Mouse (Mus musculus) limb, embryonic 14.5 days (tissue): Measurements from ENCODE around the gene Prr36. TPM values are rescaled to one million over a fixed set of nuclear protein-coding genes. Genes with fewer than 3 reads are reported as not detected.

ENCODE experiments used
- ATAC-seq: fragments of 200-750 bp; cut with Nextera tagmentation; 2 replicates; pipeline ENCODE4 v1.8.0; 2017; ENCODE audit warnings: low read depth, moderate number of reproducible peaks, moderate TSS enrichment; ENCODE audit not compliant: low FRiP score
- DNase-seq: peaks from one replicate; pipeline ENCODE4 v3.0.0-alpha.2; 2015; ENCODE audit warnings: low spot score
- H3K27ac ChIP-seq: fragments of 300-500 bp; sonication (generic); replicated peaks from 2 replicates; pipeline ENCODE4 v1.5.1; 2014; ENCODE audit warnings: low read depth, mild to moderate bottlenecking, low read length, moderate library complexity, mixed read lengths
- H3K27me3 ChIP-seq: fragments of 300-500 bp; sonication (generic); 2 replicates; pipeline ENCODE4 v1.6.1; 2014; ENCODE audit warnings: low read length, mixed read lengths; ENCODE audit not compliant: control insufficient read depth, insufficient read depth
- H3K36me3 ChIP-seq: fragments of 300-500 bp; sonication (generic); 2 replicates; pipeline ENCODE4 v1.6.1; 2014; ENCODE audit warnings: mild to moderate bottlenecking, low read length, moderate library complexity, mixed read lengths; ENCODE audit not compliant: control insufficient read depth, insufficient read depth
- H3K4me1 ChIP-seq: fragments of 300-500 bp; sonication (generic); 2 replicates; pipeline ENCODE4 v1.6.1; 2014; ENCODE audit warnings: antibody characterized with exemption, low read length, mixed read lengths; ENCODE audit not compliant: control insufficient read depth, insufficient read depth
- H3K4me2 ChIP-seq: fragments of 300-500 bp; sonication (generic); replicated peaks from 2 replicates; pipeline ENCODE4 v1.6.1; 2014; ENCODE audit warnings: low read depth, mild to moderate bottlenecking, low read length, moderate library complexity; ENCODE audit not compliant: severe bottlenecking
- H3K4me3 ChIP-seq: fragments of 300-500 bp; sonication (generic); replicated peaks from 2 replicates; pipeline ENCODE4 v1.5.1; 2014; ENCODE audit warnings: low read length
- H3K9ac ChIP-seq: fragments of 300-500 bp; sonication (generic); 2 replicates; pipeline ENCODE4 v1.6.1; 2014; ENCODE audit warnings: mild to moderate bottlenecking, low read depth, low read length, moderate library complexity; ENCODE audit not compliant: severe bottlenecking
- H3K9me3 ChIP-seq: fragments of 300-500 bp; sonication (generic); 2 replicates; pipeline ENCODE4 v1.6.1; 2016; ENCODE audit warnings: low read length; ENCODE audit not compliant: control insufficient read depth
- POLR2A ChIP-seq: fragments of 200-500 bp; IDR thresholded peaks from 2 replicates; pipeline ENCODE4 v1.8.0; 2012; ENCODE audit warnings: inconsistent platforms, mild to moderate bottlenecking, moderate library complexity, borderline replicate concordance; ENCODE audit not compliant: insufficient read depth, insufficient read length; ENCODE audit errors: extremely low read depth
- WGBS: fragments of 180-500 bp; shearing (Covaris S2); extraction: QIAGEN DNeasy Blood & Tissue Kit; methylation state at CpG from one replicate; pipeline ENCODE4 v1.1.7; 2014; 5-methylcytosine and 5-hydroxymethylcytosine counted together
- polyA plus RNA-seq, 2 experiments: library from polyadenylated mRNA; depleted of rRNA in 1 of 2; stranded (reverse) in 1 of 2; unstranded in 1 of 2; fragments of >200 nt; fragmentation: Nextera tagmentation in 1 of 2; extraction: Ambion mirVana in 1 of 2; gene quantifications; 2 replicates each; pipeline versions ENCODE4 v1.2.1 to v1.2.3; 2012 to 2014

Prr36 gene
- polyA plus RNA-seq, 2 experiments, result 1.0 to 1.5 TPM

GRCm38 (mm10) chr8:4165852-4166751 is 51.2 kb downstream of the Prr36 start, which contains the start of gene Evi5l:
Gene Evi5l (plus strand): TSS chr8:4166567.
- WGBS, result 1% methylated on average over 51 of the region's 51 CpGs

GRCm38 (mm10) chr8:4165176-4165851 is 51.9 kb downstream of the Prr36 start:
- 9% methylated on average over 13 of the region's 13 CpGs for WGBS

More at GRCm38 (mm10) chr8:4165852-4166751, 51.2 kb downstream of the Prr36 start, which contains the start of gene Evi5l:
- ATAC-seq (peak; percentile 98), DNase-seq (peak; percentile 100)
- peak within 1 kb of the TSS; percentile 22; the same call in 1 of the 2 replicates for H3K27ac ChIP-seq
- peak within 1 kb of the TSS; percentile 78 for H3K9ac ChIP-seq
- H3K36me3 ChIP-seq, result no peaks in the 10 kb centered on the region
- H3K9me3 ChIP-seq, result no peaks in the 10 kb centered on the region
- H3K4me1 ChIP-seq, result peaks cover 4% of the 10 kb centered on the region; the same call in 1 of the 2 replicates
- peak within 1 kb of the TSS; percentile 89 for H3K4me3 ChIP-seq
- H3K27me3 ChIP-seq, result no peaks in the 10 kb centered on the region
- peak within 1 kb of the TSS; percentile 80 for H3K4me2 ChIP-seq
- no peak for TF ChIP-seq POLR2A

GRCm38 (mm10) chr8:4162786-4163185 is 54.5 kb downstream of the Prr36 start:
- whole genome bisulfite sequencing, result 58% methylated on average over 4 of the region's 4 CpGs
- no peak for TF ChIP-seq POLR2A
- ATAC-seq, result no peak

More at GRCm38 (mm10) chr8:4165176-4165851, 51.9 kb downstream of the Prr36 start:
- Histone ChIP-seq H3K27ac (peak overlapping the region; percentile 22; the same call in 1 of the 2 replicates), H3K36me3 (no peaks in the 10 kb centered on the region), H3K4me1 (peaks cover 4% of the 10 kb centered on the region; the same call in 1 of the 2 replicates), H3K9me3 (no peaks in the 10 kb centered on the region), H3K4me3 (peak overlapping the region; percentile 89), H3K9ac (peak overlapping the region; percentile 53), H3K4me2 (peak overlapping the region; percentile 59), H3K27me3 (no peaks in the 10 kb centered on the region)
- ATAC-seq (no peak), DNase-seq (no peak)
- TF ChIP-seq POLR2A, result no peak

More at GRCm38 (mm10) chr8:4162786-4163185, 54.5 kb downstream of the Prr36 start:
- no peaks in the 10 kb centered on the region for H3K9me3 ChIP-seq
- no peak overlapping the region for H3K27ac ChIP-seq
- DNase-seq, result no peak
- H3K27me3 ChIP-seq, result no peaks in the 10 kb centered on the region
- no peak overlapping the region for H3K4me2 ChIP-seq
- H3K9ac ChIP-seq, result no peak overlapping the region
- H3K36me3 ChIP-seq, result no peaks in the 10 kb centered on the region
- H3K4me3 ChIP-seq, result no peak overlapping the region
- H3K4me1 ChIP-seq, result peaks cover 4% of the 10 kb centered on the region; the same call in 1 of the 2 replicates

Other genes starting within 250 kb of the Prr36 start
- 0.09 TPM in 1 of 2 replicates, not detected in the other for gene Cd209f, start 111.6 kb downstream of the Prr36 start, polyA plus RNA-seq (2012; rRNA removed)
- gene Cd209f, start 111.6 kb downstream of the Prr36 start, polyA plus RNA-seq (2014; fragmentation: Nextera tagmentation; extraction: Ambion mirVana), result not detected in 2 replicates
- not detected in 2 replicates for gene Cd209g, start 83.4 kb downstream of the Prr36 start, polyA plus RNA-seq (2012; rRNA removed)
- gene Cd209g, start 83.4 kb downstream of the Prr36 start, polyA plus RNA-seq (2014; fragmentation: Nextera tagmentation; extraction: Ambion mirVana), result not detected in 2 replicates
- gene Evi5l, start 50.9 kb downstream of the Prr36 start, polyA plus RNA-seq (2012; rRNA removed), result 35.9 and 44.4 TPM in 2 replicates
- gene Evi5l, start 50.9 kb downstream of the Prr36 start, polyA plus RNA-seq (2014; fragmentation: Nextera tagmentation; extraction: Ambion mirVana), result 24.6 and 29.7 TPM in 2 replicates
- gene Lrrc8e, start 9.4 kb upstream of the Prr36 start, polyA plus RNA-seq (2012; rRNA removed), result 0.30 and 0.36 TPM in 2 replicates
- gene Lrrc8e, start 9.4 kb upstream of the Prr36 start, polyA plus RNA-seq (2014; fragmentation: Nextera tagmentation; extraction: Ambion mirVana), result 0.37 and 0.40 TPM in 2 replicates
- gene Map2k7, start 21.3 kb upstream of the Prr36 start, polyA plus RNA-seq (2012; rRNA removed), result 65.3 and 68.3 TPM in 2 replicates
- 18.5 and 25.8 TPM in 2 replicates for gene Map2k7, start 21.3 kb upstream of the Prr36 start, polyA plus RNA-seq (2014; fragmentation: Nextera tagmentation; extraction: Ambion mirVana)
- gene Gm49320, start 21.4 kb upstream of the Prr36 start, polyA plus RNA-seq (2012; rRNA removed), result 8.5 and 10.2 TPM in 2 replicates
- 1.2 and 1.3 TPM in 2 replicates for gene Gm49320, start 21.4 kb upstream of the Prr36 start, polyA plus RNA-seq (2014; fragmentation: Nextera tagmentation; extraction: Ambion mirVana)
- gene Tgfbr3l, start 30.8 kb upstream of the Prr36 start, polyA plus RNA-seq (2012; rRNA removed), result 63.0 and 98.7 TPM in 2 replicates
- 4.6 and 5.3 TPM in 2 replicates for gene Tgfbr3l, start 30.8 kb upstream of the Prr36 start, polyA plus RNA-seq (2014; fragmentation: Nextera tagmentation; extraction: Ambion mirVana)
- 52.6 and 61.4 TPM in 2 replicates for gene Snapc2, start 35.6 kb upstream of the Prr36 start, polyA plus RNA-seq (2012; rRNA removed)
- 50.6 and 55.8 TPM in 2 replicates for gene Snapc2, start 35.6 kb upstream of the Prr36 start, polyA plus RNA-seq (2014; fragmentation: Nextera tagmentation; extraction: Ambion mirVana)
- 102 and 151 TPM in 2 replicates for gene Ctxn1, start 41.8 kb upstream of the Prr36 start, polyA plus RNA-seq (2012; rRNA removed)
- gene Ctxn1, start 41.8 kb upstream of the Prr36 start, polyA plus RNA-seq (2014; fragmentation: Nextera tagmentation; extraction: Ambion mirVana), result 54.9 and 62.4 TPM in 2 replicates
- 100 and 103 TPM in 2 replicates for gene Timm44, start 58.5 kb upstream of the Prr36 start, polyA plus RNA-seq (2012; rRNA removed)
- 69.1 and 75.8 TPM in 2 replicates for gene Timm44, start 58.5 kb upstream of the Prr36 start, polyA plus RNA-seq (2014; fragmentation: Nextera tagmentation; extraction: Ambion mirVana)
- 12.4 and 14.8 TPM in 2 replicates for gene Ccl25, start 107.8 kb upstream of the Prr36 start, polyA plus RNA-seq (2012; rRNA removed)
- gene Ccl25, start 107.8 kb upstream of the Prr36 start, polyA plus RNA-seq (2014; fragmentation: Nextera tagmentation; extraction: Ambion mirVana), result 11.4 and 11.5 TPM in 2 replicates
- gene Elavl1, start 108.0 kb upstream of the Prr36 start, polyA plus RNA-seq (2012; rRNA removed), result 91.1 and 101 TPM in 2 replicates
- gene Elavl1, start 108.0 kb upstream of the Prr36 start, polyA plus RNA-seq (2014; fragmentation: Nextera tagmentation; extraction: Ambion mirVana), result 226 and 237 TPM in 2 replicates